Mouse (Mus musculus) G1E (cell line): ENCODE results near the gene Olfr1254. TPM values are rescaled to one million over a fixed set of nuclear protein-coding genes. Genes with fewer than 3 reads are reported as not detected.
A peak's percentile ranks its signal among the peaks of the same experiment; 100 is the strongest.

Source experiments
- ATAC-seq: 2 replicates; pipeline ENCODE4 v1.8.0; 2016; ENCODE audit warnings: mild to moderate bottlenecking; ENCODE audit not compliant: insufficient number of reproducible peaks, poor library complexity, low FRiP score, severe bottlenecking; ENCODE audit errors: extremely low read depth
- DNase-seq: peaks from one replicate; pipeline ENCODE4 v3.0.0; 2012; ENCODE audit warnings: low spot score
- H3K27me3 ChIP-seq: 2 replicates; pipeline ENCODE4 v1.6.1; 2012; ENCODE audit warnings: mild to moderate bottlenecking, low read length, inconsistent platforms; ENCODE audit not compliant: insufficient read depth
- H3K36me3 ChIP-seq: replicated peaks from 2 replicates; pipeline ENCODE3; 2012; ENCODE audit warnings: mild to moderate bottlenecking, inconsistent platforms
- H3K4me1 ChIP-seq: 2 replicates; pipeline ENCODE4 v1.6.1; 2012; ENCODE audit warnings: low read depth, low read length, inconsistent platforms, mixed read lengths; ENCODE audit not compliant: insufficient read depth
- H3K4me3 ChIP-seq: 2 replicates; pipeline ENCODE4 v1.5.1; 2012; ENCODE audit warnings: low read depth, mild to moderate bottlenecking, inconsistent platforms, low read length, moderate library complexity, mixed read lengths
- H3K9me3 ChIP-seq: replicated peaks from 2 replicates; pipeline ENCODE4 v1.6.1; 2012; ENCODE audit warnings: inconsistent platforms
- CTCF ChIP-seq: IDR thresholded peaks from 2 replicates; pipeline ENCODE4 v1.5.1; 2012; ENCODE audit warnings: low read depth, low read length, inconsistent platforms, mixed read lengths
- GATA1 ChIP-seq: IDR thresholded peaks from 2 replicates; pipeline ENCODE4 v1.6.1; 2012; ENCODE audit warnings: borderline replicate concordance, low read length, inconsistent platforms, mixed read lengths
- GATA2 ChIP-seq: IDR thresholded peaks from 2 replicates; pipeline ENCODE4 v1.6.1; 2012; ENCODE audit warnings: low read depth, low read length, inconsistent platforms, borderline replicate concordance
- POLR2AphosphoS5 ChIP-seq: IDR thresholded peaks from 2 replicates; pipeline ENCODE4 v1.6.1; 2012; ENCODE audit warnings: low read depth, low read length, inconsistent platforms; ENCODE audit not compliant: insufficient replicate concordance
- TAL1 ChIP-seq: conservative IDR thresholded peaks from 2 replicates; pipeline ENCODE4 v1.6.1; 2012; ENCODE audit warnings: low read depth, low read length, inconsistent platforms, mixed read lengths
- polyA plus RNA-seq: library from polyadenylated mRNA; stranded (reverse); fragments of >175 nt; gene quantifications from 2 replicates; pipeline ENCODE4 v1.2.3, GENCODE M21; 2012
- total RNA-seq, 2 experiments: library from RNA; stranded (forward) in 1 of 2; stranded (reverse) in 1 of 2; fragments of 200-1000 nt in 1 of 2; fragments of >200 nt in 1 of 2; fragmentation: Nextera tagmentation in 1 of 2; gene quantifications; 2 replicates each; pipeline ENCODE4 v1.2.3; 2014 to 2017

Olfr1254 gene
- total RNA-seq (2014; fragmentation: Nextera tagmentation) (not detected in 2 replicates), total RNA-seq (2017) (0.22 TPM in 1 of 2 replicates, not detected in the other), polyA plus RNA-seq (not detected in 2 replicates)

DNA sequence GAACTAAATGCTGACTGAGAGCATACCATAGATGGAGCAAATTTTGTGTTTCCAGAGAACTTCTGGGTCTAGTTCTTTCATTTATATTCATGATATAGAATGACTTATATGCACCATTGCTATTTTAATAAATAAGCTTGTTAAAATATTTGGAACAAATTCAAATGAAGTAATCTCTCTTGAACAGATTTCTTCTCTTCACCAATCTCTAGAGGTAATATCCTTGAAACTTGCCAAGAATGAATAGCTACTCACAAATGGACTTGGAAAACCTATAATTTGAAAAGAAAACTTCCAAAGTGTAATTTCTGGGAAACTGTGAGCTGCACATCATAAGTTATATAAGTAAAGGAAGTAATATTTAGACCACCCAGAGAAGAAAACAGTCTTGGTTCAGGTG lies at the start of gene Olfr1254:
Olfr1254 (minus strand) TSS at position 101 of the 400 bp plus-strand sequence.
- no peak for TF ChIP-seq GATA1
- no peak for TF ChIP-seq CTCF
- no peak for TF ChIP-seq GATA2
- TF ChIP-seq TAL1, result no peak
- TF ChIP-seq POLR2AphosphoS5, result no peak
- ATAC-seq (no peak), DNase-seq (no peak)
- Histone ChIP-seq H3K27me3 (no peaks in the 10 kb centered on the region), H3K4me1 (no peaks in the 10 kb centered on the region), H3K9me3 (peaks cover 2% of the 10 kb centered on the region; the same call in 1 of the 2 replicates), H3K4me3 (no peak within 1 kb of the TSS), H3K36me3 (no peaks in the 10 kb centered on the region)

GRCm38 (mm10) chr2:89841455-89841854 lies 48.0 kb upstream of the Olfr1254 start, which contains the start of gene Olfr1256:
TSS of gene Olfr1256 (minus strand) at chr2:89841555.
- Histone ChIP-seq H3K4me1 (no peaks in the 10 kb centered on the region), H3K27me3 (no peaks in the 10 kb centered on the region), H3K9me3 (peaks cover 5% of the 10 kb centered on the region; the same call in 1 of the 2 replicates), H3K4me3 (no peak within 1 kb of the TSS), H3K36me3 (no peaks in the 10 kb centered on the region)
- no peak for DNase-seq
- TF ChIP-seq GATA2 (no peak), POLR2AphosphoS5 (no peak), TAL1 (no peak), GATA1 (no peak), CTCF (no peak)
- no peak for ATAC-seq

GRCm38 (mm10) chr2:89820216-89820615 lies 26.8 kb upstream of the Olfr1254 start:
- H3K27me3 ChIP-seq, result no peaks in the 10 kb centered on the region
- no peaks in the 10 kb centered on the region for H3K9me3 ChIP-seq
- no peak overlapping the region for H3K4me3 ChIP-seq
- no peak for DNase-seq
- no peak for TF ChIP-seq TAL1
- no peak for TF ChIP-seq POLR2AphosphoS5
- TF ChIP-seq GATA2, result no peak
- no peak for TF ChIP-seq GATA1
- TF ChIP-seq CTCF, result no peak
- H3K36me3 ChIP-seq, result no peaks in the 10 kb centered on the region
- no peak for ATAC-seq
- no peaks in the 10 kb centered on the region for H3K4me1 ChIP-seq

- Histone ChIP-seq H3K4me1 (no peaks in the 10 kb centered on the region), H3K36me3 (no peaks in the 10 kb centered on the region), H3K4me3 (no peak within 1 kb of the TSS), H3K27me3 (no peaks in the 10 kb centered on the region), H3K9me3 (peaks cover 7% of the 10 kb centered on the region)
- DNase-seq, result no peak
- ATAC-seq, result no peak
- TF ChIP-seq GATA1 (no peak), GATA2 (no peak), CTCF (no peak), TAL1 (no peak), POLR2AphosphoS5 (no peak)
Observed at GRCm38 (mm10) chr2:89811751-89812150, 18.3 kb upstream of the Olfr1254 start, which contains the start of gene Olfr1255. TSS of gene Olfr1255 (plus strand) at chr2:89812051.

DNA sequence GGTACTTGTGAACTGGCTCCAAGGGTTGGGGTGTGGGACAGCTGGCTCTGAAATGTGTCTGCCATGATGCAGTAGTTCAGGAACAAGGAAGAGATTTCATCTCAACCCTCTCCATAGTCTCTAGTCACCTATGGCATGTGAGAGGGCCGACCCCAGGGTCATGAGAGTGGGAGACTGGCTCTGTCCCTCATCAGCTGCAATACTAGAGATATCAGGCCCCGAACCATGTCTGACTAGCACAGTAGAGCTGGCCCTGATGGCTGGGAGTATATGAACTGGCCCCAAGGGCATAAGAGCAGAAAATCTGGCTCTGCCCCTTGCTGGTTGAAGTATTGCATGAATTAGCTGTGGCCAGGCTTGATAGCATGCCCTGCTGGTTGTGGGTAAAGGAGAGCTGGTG lies 17.3 kb upstream of the Olfr1254 start:
- H3K4me1 ChIP-seq, result no peaks in the 10 kb centered on the region
- no peak for ATAC-seq
- no peak for DNase-seq
- peak overlapping the region; percentile 7; the same call in 1 of the 2 replicates for H3K4me3 ChIP-seq
- H3K36me3 ChIP-seq, result no peaks in the 10 kb centered on the region
- TF ChIP-seq POLR2AphosphoS5, result no peak
- no peak for TF ChIP-seq GATA1
- TF ChIP-seq CTCF, result no peak
- TF ChIP-seq TAL1, result no peak
- no peak for TF ChIP-seq GATA2
- peaks cover 10% of the 10 kb centered on the region for H3K9me3 ChIP-seq
- no peaks in the 10 kb centered on the region for H3K27me3 ChIP-seq

DNA sequence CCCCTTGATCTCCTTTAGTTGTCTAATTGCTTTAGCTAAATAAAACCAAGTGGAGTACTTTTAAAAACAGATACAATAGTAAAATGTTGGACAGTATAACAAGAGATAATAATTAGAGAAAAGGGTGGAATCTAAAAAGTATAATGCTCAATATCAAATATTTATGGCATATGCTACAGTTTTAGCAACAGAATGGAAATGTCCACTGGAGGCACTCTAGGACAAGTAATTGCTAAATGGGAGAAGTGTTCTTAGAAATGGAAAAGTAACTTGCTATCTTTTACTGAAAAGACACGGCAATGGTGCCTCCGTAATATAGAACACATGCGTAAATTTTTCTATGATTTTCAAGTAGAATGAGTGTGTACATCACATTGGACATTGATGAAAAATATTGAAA lies 6.2 kb upstream of the Olfr1254 start:
- H3K4me3 ChIP-seq, result no peak overlapping the region
- no peaks in the 10 kb centered on the region for H3K27me3 ChIP-seq
- no peak for DNase-seq
- no peak for TF ChIP-seq TAL1
- TF ChIP-seq GATA1, result no peak
- TF ChIP-seq CTCF, result no peak
- no peak for TF ChIP-seq GATA2
- no peak for TF ChIP-seq POLR2AphosphoS5
- no peaks in the 10 kb centered on the region for H3K36me3 ChIP-seq
- H3K9me3 ChIP-seq, result peaks cover 7% of the 10 kb centered on the region
- no peaks in the 10 kb centered on the region for H3K4me1 ChIP-seq
- no peak for ATAC-seq
